Mouse (Mus musculus): ENCODE data around the gene Atp8b4. TPM values are rescaled to one million over a fixed set of nuclear protein-coding genes. Genes with fewer than 3 reads are reported as not detected.
"Not testable (repeated sequence)": the region's sequence is repeated elsewhere in the genome, so short reads cannot be mapped to it uniquely, and the experiment has no call there.

The Atp8b4 gene
- polyA plus RNA-seq, 1 experiment, result 0.06 TPM

DNA sequence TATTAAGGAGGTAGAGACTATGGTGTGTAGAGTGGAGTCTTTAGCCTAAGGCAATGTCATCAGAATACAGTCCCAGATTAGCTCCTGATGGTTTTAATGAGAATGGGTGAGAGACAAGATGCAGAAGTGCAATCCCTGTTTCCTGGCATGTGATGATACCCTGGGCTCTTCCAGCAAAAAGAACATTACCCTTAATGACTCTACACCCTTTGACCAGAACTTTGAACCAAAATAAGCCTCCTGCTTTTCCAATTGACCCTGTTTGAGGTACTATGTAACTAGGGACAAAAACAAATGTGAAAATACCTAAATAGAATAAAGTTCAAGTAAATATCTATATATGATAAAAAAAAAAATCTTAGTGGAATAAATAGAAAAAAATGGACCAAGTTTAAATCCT lies 37.2 kb upstream of the Atp8b4 start:
- Histone ChIP-seq H3ac (ENCODE audit: control insufficient read depth, insufficient read length, low read depth) (no peak overlapping the region), H3K79me3 (ENCODE audit: low read depth) (no peaks in the 10 kb centered on the region), H3K36me3 (ENCODE audit: control insufficient read depth, insufficient read depth) (no peaks in the 10 kb centered on the region), H3K79me2 (ENCODE audit: control insufficient read depth, insufficient read depth) (no peaks in the 10 kb centered on the region), H3K4me3 (ENCODE audit: insufficient read depth, poor library complexity, severe bottlenecking) (no peak overlapping the region), H3K27me3 (ENCODE audit: control insufficient read depth, insufficient read depth, insufficient read length) (peaks cover 3% of the 10 kb centered on the region)
- no peak for TF ChIP-seq MYOG (IDR thresholded peaks at IDR 0.05; ENCODE audit: control insufficient read depth, extremely low read depth, insufficient read length)
- TF ChIP-seq FOSL1 (IDR thresholded peaks at IDR 0.05; ENCODE audit: insufficient read depth, low read length, poor library complexity, severe bottlenecking), result no peak
- no peak for TF ChIP-seq CEBPB (IDR thresholded peaks at IDR 0.05; ENCODE audit: low read depth)
- no peak for TF ChIP-seq CTCF (IDR thresholded peaks at IDR 0.05; ENCODE audit: control insufficient read depth, insufficient read depth, insufficient read length)
- TF ChIP-seq MYOD1 (IDR thresholded peaks at IDR 0.05; ENCODE audit: control insufficient read depth, insufficient read length, low read depth), result no peak
- no peak for TF ChIP-seq USF1 (IDR thresholded peaks at IDR 0.05; ENCODE audit: low read depth)
- no peak for TF ChIP-seq MAX (IDR thresholded peaks at IDR 0.05)

GRCm38 (mm10) chr2:126530581-126530980 lies 30.1 kb upstream of the Atp8b4 start:
- H3K27me3 ChIP-seq (ENCODE audit: control insufficient read depth, insufficient read depth, insufficient read length), result peaks cover 3% of the 10 kb centered on the region

GRCm38 (mm10) chr2:126527461-126527860 lies 27.0 kb upstream of the Atp8b4 start:
- H3K4me3 ChIP-seq (ENCODE audit: insufficient read depth, poor library complexity, severe bottlenecking), result no peak overlapping the region
- H3ac ChIP-seq (ENCODE audit: control insufficient read depth, insufficient read length, low read depth), result no peak overlapping the region
- peaks cover 3% of the 10 kb centered on the region for H3K27me3 ChIP-seq (ENCODE audit: control insufficient read depth, insufficient read depth, insufficient read length)
- no peaks in the 10 kb centered on the region for H3K79me3 ChIP-seq (ENCODE audit: low read depth)
- TF ChIP-seq MYOD1 (IDR thresholded peaks at IDR 0.05; ENCODE audit: control insufficient read depth, insufficient read length, low read depth) (no peak), FOSL1 (IDR thresholded peaks at IDR 0.05; ENCODE audit: insufficient read depth, low read length, poor library complexity, severe bottlenecking) (no peak), MAX (IDR thresholded peaks at IDR 0.05) (no peak), USF1 (IDR thresholded peaks at IDR 0.05; ENCODE audit: low read depth) (no peak), CEBPB (IDR thresholded peaks at IDR 0.05; ENCODE audit: low read depth) (no peak)
- no peaks in the 10 kb centered on the region for H3K79me2 ChIP-seq (ENCODE audit: control insufficient read depth, insufficient read depth)
- H3K36me3 ChIP-seq (ENCODE audit: control insufficient read depth, insufficient read depth), result no peaks in the 10 kb centered on the region

More at GRCm38 (mm10) chr2:126530581-126530980, 30.1 kb upstream of the Atp8b4 start:
- no peak for TF ChIP-seq CEBPB (IDR thresholded peaks at IDR 0.05; ENCODE audit: low read depth)
- no peak for TF ChIP-seq MYOG (IDR thresholded peaks at IDR 0.05; ENCODE audit: control insufficient read depth, extremely low read depth, insufficient read length)
- no peak for TF ChIP-seq USF1 (IDR thresholded peaks at IDR 0.05; ENCODE audit: low read depth)
- no peak for TF ChIP-seq MYOD1 (IDR thresholded peaks at IDR 0.05; ENCODE audit: control insufficient read depth, insufficient read length, low read depth)
- no peak for TF ChIP-seq MAX (IDR thresholded peaks at IDR 0.05)
- TF ChIP-seq CTCF (IDR thresholded peaks at IDR 0.05; ENCODE audit: control insufficient read depth, insufficient read depth, insufficient read length), result no peak
- no peak for TF ChIP-seq FOSL1 (IDR thresholded peaks at IDR 0.05; ENCODE audit: insufficient read depth, low read length, poor library complexity, severe bottlenecking)
- Histone ChIP-seq H3ac (ENCODE audit: control insufficient read depth, insufficient read length, low read depth) (no peak overlapping the region), H3K79me2 (ENCODE audit: control insufficient read depth, insufficient read depth) (no peaks in the 10 kb centered on the region), H3K4me3 (ENCODE audit: insufficient read depth, poor library complexity, severe bottlenecking) (no peak overlapping the region), H3K36me3 (ENCODE audit: control insufficient read depth, insufficient read depth) (no peaks in the 10 kb centered on the region), H3K79me3 (ENCODE audit: low read depth) (no peaks in the 10 kb centered on the region)

- Histone ChIP-seq H3K36me3 (ENCODE audit: control insufficient read depth, insufficient read depth) (no peaks in the 10 kb centered on the region), H3ac (ENCODE audit: control insufficient read depth, insufficient read length, low read depth) (no peak overlapping the region), H3K4me3 (ENCODE audit: insufficient read depth, poor library complexity, severe bottlenecking) (no peak overlapping the region), H3K27me3 (ENCODE audit: control insufficient read depth, insufficient read depth, insufficient read length) (peaks cover 3% of the 10 kb centered on the region), H3K79me2 (ENCODE audit: control insufficient read depth, insufficient read depth) (no peaks in the 10 kb centered on the region), H3K79me3 (ENCODE audit: low read depth) (no peaks in the 10 kb centered on the region)
- no peak for TF ChIP-seq CEBPB (IDR thresholded peaks at IDR 0.05; ENCODE audit: low read depth)
- no peak for TF ChIP-seq MYOG (IDR thresholded peaks at IDR 0.05; ENCODE audit: control insufficient read depth, extremely low read depth, insufficient read length)
- TF ChIP-seq FOSL1 (IDR thresholded peaks at IDR 0.05; ENCODE audit: insufficient read depth, low read length, poor library complexity, severe bottlenecking), result no peak
- TF ChIP-seq MYOD1 (IDR thresholded peaks at IDR 0.05; ENCODE audit: control insufficient read depth, insufficient read length, low read depth), result no peak
- TF ChIP-seq USF1 (IDR thresholded peaks at IDR 0.05; ENCODE audit: low read depth), result no peak
- TF ChIP-seq CTCF (IDR thresholded peaks at IDR 0.05; ENCODE audit: control insufficient read depth, insufficient read depth, insufficient read length), result no peak
- no peak for TF ChIP-seq MAX (IDR thresholded peaks at IDR 0.05)
Observed at GRCm38 (mm10) chr2:126524271-126524670, 23.8 kb upstream of the Atp8b4 start.

- not testable (repeated sequence) for H3K79me3 ChIP-seq (ENCODE audit: low read depth); H3K79me2 ChIP-seq (ENCODE audit: control insufficient read depth, insufficient read depth); H3K4me3 ChIP-seq (ENCODE audit: insufficient read depth, poor library complexity, severe bottlenecking); H3ac ChIP-seq (ENCODE audit: control insufficient read depth, insufficient read length, low read depth); H3K36me3 ChIP-seq (ENCODE audit: control insufficient read depth, insufficient read depth); H3K27me3 ChIP-seq (ENCODE audit: control insufficient read depth, insufficient read depth, insufficient read length)
Observed at GRCm38 (mm10) chr2:126523101-126523745, 22.7 kb upstream of the Atp8b4 start.

DNA sequence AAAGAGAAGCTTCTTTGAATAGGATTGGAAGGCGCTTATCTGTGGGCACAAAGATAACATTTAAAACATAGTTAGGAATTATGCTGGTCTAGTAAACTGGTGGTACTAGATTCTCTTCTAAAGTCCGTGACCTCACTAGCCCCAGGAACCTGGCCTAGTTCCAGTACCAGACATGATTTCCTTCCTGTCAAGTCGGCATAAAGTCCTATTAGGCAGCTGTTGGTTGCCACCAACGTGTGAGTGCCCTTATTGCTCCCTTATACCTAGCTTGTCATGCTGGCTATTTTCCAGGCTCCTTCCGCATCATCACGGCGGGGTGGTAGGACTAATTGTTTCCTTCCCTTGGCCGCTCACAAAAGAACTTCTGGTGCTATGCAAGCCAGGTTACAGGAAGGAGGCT lies 21.6 kb upstream of the Atp8b4 start:
- no peak for TF ChIP-seq MYOD1 (IDR thresholded peaks at IDR 0.05; ENCODE audit: control insufficient read depth, insufficient read length, low read depth)

More for the DNA sequence above, 21.6 kb upstream of the Atp8b4 start:
- no peak overlapping the region for H3K4me3 ChIP-seq (ENCODE audit: insufficient read depth, poor library complexity, severe bottlenecking)
- no peak overlapping the region for H3ac ChIP-seq (ENCODE audit: control insufficient read depth, insufficient read length, low read depth)
- no peaks in the 10 kb centered on the region for H3K79me2 ChIP-seq (ENCODE audit: control insufficient read depth, insufficient read depth)
- H3K36me3 ChIP-seq (ENCODE audit: control insufficient read depth, insufficient read depth), result no peaks in the 10 kb centered on the region
- H3K27me3 ChIP-seq (ENCODE audit: control insufficient read depth, insufficient read depth, insufficient read length), result no peaks in the 10 kb centered on the region
- H3K79me3 ChIP-seq (ENCODE audit: low read depth), result no peaks in the 10 kb centered on the region
